Mouse (Mus musculus): Measurements from ENCODE around the gene Tent4a. TPM values are rescaled to one million over a fixed set of nuclear protein-coding genes. Genes with fewer than 3 reads are reported as not detected.

Gene Tent4a
- polyA plus RNA-seq, 1 experiment, result 1.1 TPM

GRCm38 (mm10) chr13:69488565-69489255 is 45.7 kb downstream of the Tent4a start:
- H3K36me3 ChIP-seq (ENCODE audit: control insufficient read depth), result no peaks in the 10 kb centered on the region
- peaks cover 58% of the 10 kb centered on the region for H3K27me3 ChIP-seq (ENCODE audit: control insufficient read depth)
- H3K4me1 ChIP-seq (ENCODE audit: control insufficient read depth), result no peaks in the 10 kb centered on the region
- TF ChIP-seq GATA1 (IDR thresholded peaks at IDR 0.05; ENCODE audit: low read length), result no peak
- TF ChIP-seq TAL1 (IDR thresholded peaks at IDR 0.05; ENCODE audit: low read length), result no peak
- H3K9me3 ChIP-seq (ENCODE audit: control insufficient read depth, low read length), result no peaks in the 10 kb centered on the region
- H3K4me3 ChIP-seq (replicated peaks), result no peak overlapping the region

- Histone ChIP-seq H3K36me3 (ENCODE audit: control insufficient read depth) (no peaks in the 10 kb centered on the region), H3K9me3 (ENCODE audit: control insufficient read depth, low read length) (no peaks in the 10 kb centered on the region), H3K4me1 (ENCODE audit: control insufficient read depth) (no peaks in the 10 kb centered on the region), H3K4me3 (replicated peaks) (no peak overlapping the region), H3K27me3 (ENCODE audit: control insufficient read depth) (peaks cover 68% of the 10 kb centered on the region)
- TF ChIP-seq GATA1 (IDR thresholded peaks at IDR 0.05; ENCODE audit: low read length), result no peak
- TF ChIP-seq TAL1 (IDR thresholded peaks at IDR 0.05; ENCODE audit: low read length), result no peak
Observed at GRCm38 (mm10) chr13:69487611-69488275, 46.7 kb downstream of the Tent4a start.

- no peak for TF ChIP-seq TAL1 (IDR thresholded peaks at IDR 0.05; ENCODE audit: low read length)
- TF ChIP-seq GATA1 (IDR thresholded peaks at IDR 0.05; ENCODE audit: low read length), result no peak
- H3K4me3 ChIP-seq (replicated peaks), result no peak overlapping the region
- no peaks in the 10 kb centered on the region for H3K9me3 ChIP-seq (ENCODE audit: control insufficient read depth, low read length)
- H3K27me3 ChIP-seq (ENCODE audit: control insufficient read depth), result peaks cover 74% of the 10 kb centered on the region
- H3K36me3 ChIP-seq (ENCODE audit: control insufficient read depth), result no peaks in the 10 kb centered on the region
- no peaks in the 10 kb centered on the region for H3K4me1 ChIP-seq (ENCODE audit: control insufficient read depth)
Observed at GRCm38 (mm10) chr13:69487108-69487507, 47.3 kb downstream of the Tent4a start.

- H3K36me3 ChIP-seq (ENCODE audit: control insufficient read depth), result no peaks in the 10 kb centered on the region
- H3K4me1 ChIP-seq (ENCODE audit: control insufficient read depth), result no peaks in the 10 kb centered on the region
- peaks cover 87% of the 10 kb centered on the region for H3K27me3 ChIP-seq (ENCODE audit: control insufficient read depth)
- TF ChIP-seq GATA1 (IDR thresholded peaks at IDR 0.05; ENCODE audit: low read length) (no peak), TAL1 (IDR thresholded peaks at IDR 0.05; ENCODE audit: low read length) (no peak)
- H3K9me3 ChIP-seq (ENCODE audit: control insufficient read depth, low read length), result no peaks in the 10 kb centered on the region
- no peak overlapping the region for H3K4me3 ChIP-seq (replicated peaks)
Observed at GRCm38 (mm10) chr13:69485833-69486232, 48.6 kb downstream of the Tent4a start.

GRCm38 (mm10) chr13:69485326-69485725 is 49.1 kb downstream of the Tent4a start:
- H3K9me3 ChIP-seq (ENCODE audit: control insufficient read depth, low read length), result no peaks in the 10 kb centered on the region
- TF ChIP-seq GATA1 (IDR thresholded peaks at IDR 0.05; ENCODE audit: low read length) (no peak), TAL1 (IDR thresholded peaks at IDR 0.05; ENCODE audit: low read length) (no peak)
- no peaks in the 10 kb centered on the region for H3K4me1 ChIP-seq (ENCODE audit: control insufficient read depth)
- no peaks in the 10 kb centered on the region for H3K36me3 ChIP-seq (ENCODE audit: control insufficient read depth)
- H3K27me3 ChIP-seq (ENCODE audit: control insufficient read depth), result peaks cover 90% of the 10 kb centered on the region
- H3K4me3 ChIP-seq (replicated peaks), result no peak overlapping the region

GRCm38 (mm10) chr13:69482751-69483150 is 51.7 kb downstream of the Tent4a start:
- TF ChIP-seq TAL1 (IDR thresholded peaks at IDR 0.05; ENCODE audit: low read length) (no peak), GATA1 (IDR thresholded peaks at IDR 0.05; ENCODE audit: low read length) (no peak)
- Histone ChIP-seq H3K36me3 (ENCODE audit: control insufficient read depth) (no peaks in the 10 kb centered on the region), H3K9me3 (ENCODE audit: control insufficient read depth, low read length) (no peaks in the 10 kb centered on the region), H3K27me3 (ENCODE audit: control insufficient read depth) (peaks cover 72% of the 10 kb centered on the region), H3K4me1 (ENCODE audit: control insufficient read depth) (no peaks in the 10 kb centered on the region), H3K4me3 (replicated peaks) (no peak overlapping the region)

- no peaks in the 10 kb centered on the region for H3K36me3 ChIP-seq (ENCODE audit: control insufficient read depth)
- no peak overlapping the region for H3K4me3 ChIP-seq (replicated peaks)
Observed at GRCm38 (mm10) chr13:69481634-69482505, 52.5 kb downstream of the Tent4a start.

GRCm38 (mm10) chr13:69481026-69481425 is 53.4 kb downstream of the Tent4a start:
- no peak overlapping the region for H3K4me3 ChIP-seq (replicated peaks)
- TF ChIP-seq TAL1 (IDR thresholded peaks at IDR 0.05; ENCODE audit: low read length) (no peak), GATA1 (IDR thresholded peaks at IDR 0.05; ENCODE audit: low read length) (no peak)
- H3K27me3 ChIP-seq (ENCODE audit: control insufficient read depth), result peaks cover 55% of the 10 kb centered on the region
- no peaks in the 10 kb centered on the region for H3K36me3 ChIP-seq (ENCODE audit: control insufficient read depth)
- H3K4me1 ChIP-seq (ENCODE audit: control insufficient read depth), result no peaks in the 10 kb centered on the region
- H3K9me3 ChIP-seq (ENCODE audit: control insufficient read depth, low read length), result no peaks in the 10 kb centered on the region

More at GRCm38 (mm10) chr13:69481634-69482505, 52.5 kb downstream of the Tent4a start:
- H3K27me3 ChIP-seq (ENCODE audit: control insufficient read depth), result peaks cover 64% of the 10 kb centered on the region
- TF ChIP-seq GATA1 (IDR thresholded peaks at IDR 0.05; ENCODE audit: low read length) (no peak), TAL1 (IDR thresholded peaks at IDR 0.05; ENCODE audit: low read length) (no peak)
- no peaks in the 10 kb centered on the region for H3K4me1 ChIP-seq (ENCODE audit: control insufficient read depth)
- no peaks in the 10 kb centered on the region for H3K9me3 ChIP-seq (ENCODE audit: control insufficient read depth, low read length)

GRCm38 (mm10) chr13:69479906-69480305 is 54.5 kb downstream of the Tent4a start:
- TF ChIP-seq TAL1 (IDR thresholded peaks at IDR 0.05; ENCODE audit: low read length), result no peak
- no peak for TF ChIP-seq GATA1 (IDR thresholded peaks at IDR 0.05; ENCODE audit: low read length)
- no peak overlapping the region for H3K4me3 ChIP-seq (replicated peaks)
- H3K9me3 ChIP-seq (ENCODE audit: control insufficient read depth, low read length), result no peaks in the 10 kb centered on the region
- H3K27me3 ChIP-seq (ENCODE audit: control insufficient read depth), result peaks cover 47% of the 10 kb centered on the region
- H3K36me3 ChIP-seq (ENCODE audit: control insufficient read depth), result no peaks in the 10 kb centered on the region
- H3K4me1 ChIP-seq (ENCODE audit: control insufficient read depth), result no peaks in the 10 kb centered on the region
